Mouse (Mus musculus) kidney, postnatal 0 days (tissue): Measurements from ENCODE around the gene Slc35e3. TPM values are rescaled to one million over a fixed set of nuclear protein-coding genes. Genes with fewer than 3 reads are reported as not detected.
"Not testable (repeated sequence)": the region's sequence is repeated elsewhere in the genome, so short reads cannot be mapped to it uniquely, and the experiment has no call there.

Source experiments
- ATAC-seq: fragments of 200-750 bp; cut with Nextera tagmentation; replicated peaks from 2 replicates; pipeline ENCODE4 v1.8.0; 2017; ENCODE audit warnings: low read depth, moderate number of reproducible peaks, moderate TSS enrichment, moderate library complexity; ENCODE audit not compliant: low FRiP score
- DNase-seq: peaks from one replicate; pipeline ENCODE4 v3.0.0-alpha.2; 2016; ENCODE audit warnings: low spot score
- H3K27ac ChIP-seq: fragments of 300-500 bp; sonication (generic); 2 replicates; pipeline ENCODE4 v1.5.1; 2014; ENCODE audit warnings: mild to moderate bottlenecking
- H3K27me3 ChIP-seq: fragments of 300-500 bp; sonication (generic); 2 replicates; pipeline ENCODE4 v1.6.1; 2014; ENCODE audit warnings: low read length, mixed read lengths; ENCODE audit not compliant: insufficient read depth
- H3K36me3 ChIP-seq: fragments of 300-500 bp; sonication (generic); 2 replicates; pipeline ENCODE4 v1.6.1; 2014; ENCODE audit warnings: low read length, mixed read lengths; ENCODE audit not compliant: insufficient read depth
- H3K4me1 ChIP-seq: fragments of 300-500 bp; sonication (generic); replicated peaks from 2 replicates; pipeline ENCODE4 v1.6.1; 2014; ENCODE audit warnings: antibody characterized with exemption, low read length, mixed read lengths; ENCODE audit not compliant: insufficient read depth
- H3K4me2 ChIP-seq: fragments of 300-500 bp; sonication (generic); 2 replicates; pipeline ENCODE4 v1.6.1; 2014; ENCODE audit warnings: mild to moderate bottlenecking, low read length, moderate library complexity, mixed read lengths
- H3K4me3 ChIP-seq: fragments of 300-500 bp; sonication (generic); replicated peaks from 2 replicates; pipeline ENCODE4 v1.5.1; 2014; ENCODE audit warnings: low read depth, low read length
- H3K9ac ChIP-seq: fragments of 300-500 bp; sonication (generic); 2 replicates; pipeline ENCODE4 v1.6.1; 2014; ENCODE audit warnings: low read depth, low read length
- H3K9me3 ChIP-seq: fragments of 300-500 bp; sonication (generic); replicated peaks from 2 replicates; pipeline ENCODE4 v1.6.1; 2016; ENCODE audit warnings: low read length, inconsistent platforms, mixed read lengths
- CTCF ChIP-seq: IDR thresholded peaks from 2 replicates; pipeline ENCODE4 v1.5.1; 2016; ENCODE audit warnings: antibody characterized with exemption, low read depth, mild to moderate bottlenecking, moderate library complexity
- WGBS: fragments of 180-500 bp; shearing (Covaris S2); extraction: QIAGEN DNeasy Blood & Tissue Kit; methylation state at CpG from one replicate; pipeline ENCODE4 v1.1.7; 2014; 5-methylcytosine and 5-hydroxymethylcytosine counted together
- polyA plus RNA-seq: library from polyadenylated mRNA; unstranded; fragments of >200 nt; fragmentation: Nextera tagmentation; extraction: Ambion mirVana; gene quantifications from 2 replicates; pipeline ENCODE4 v1.2.1, GENCODE M21; 2015

Slc35e3 gene
- polyA plus RNA-seq, 1 experiment from 2014 or later, result 13.1 TPM

- Histone ChIP-seq H3K9me3 (no peaks in the 10 kb centered on the region), H3K27me3 (no peaks in the 10 kb centered on the region), H3K36me3 (peaks cover 45% of the 10 kb centered on the region), H3K4me2 (no peak overlapping the region), H3K4me3 (no peak overlapping the region), H3K9ac (no peak overlapping the region), H3K4me1 (0 out of 2 replicates have a peak, but pooled peaks cover 4% of the 10 kb centered on the region), H3K27ac (no peak overlapping the region)
- ATAC-seq, result no peak
- DNase-seq, result no peak
- no peak for TF ChIP-seq CTCF
- WGBS, result 90% methylated on average over 6 of the region's 6 CpGs
Measured at GRCm38 (mm10) chr10:117704964-117705335, 41.2 kb downstream of the Slc35e3 start.

GRCm38 (mm10) chr10:117704314-117704963, 41.7 kb downstream of the Slc35e3 start:
- not testable (repeated sequence) for H3K27me3 ChIP-seq, H3K4me3 ChIP-seq, H3K27ac ChIP-seq, ATAC-seq, H3K4me1 ChIP-seq, H3K4me2 ChIP-seq, H3K9ac ChIP-seq, DNase-seq, H3K9me3 ChIP-seq
- peaks cover 50% of the 10 kb centered on the region for H3K36me3 ChIP-seq
- 97% methylated on average over 6 of the region's 6 CpGs for WGBS

GRCm38 (mm10) chr10:117703506-117703905, 42.7 kb downstream of the Slc35e3 start:
- Histone ChIP-seq H3K36me3 (peaks cover 58% of the 10 kb centered on the region), H3K9ac (no peak overlapping the region), H3K4me2 (no peak overlapping the region), H3K27me3 (no peaks in the 10 kb centered on the region), H3K9me3 (no peaks in the 10 kb centered on the region), H3K4me3 (no peak overlapping the region), H3K4me1 (no peaks in the 10 kb centered on the region), H3K27ac (no peak overlapping the region)
- DNase-seq (no peak), ATAC-seq (no peak)
- 66% methylated on average over 3 of the region's 3 CpGs for WGBS
- TF ChIP-seq CTCF, result no peak

- TF ChIP-seq CTCF, result no peak
- Histone ChIP-seq H3K9ac (no peak overlapping the region), H3K4me1 (no peaks in the 10 kb centered on the region), H3K4me3 (no peak overlapping the region), H3K27me3 (no peaks in the 10 kb centered on the region), H3K36me3 (peaks cover 68% of the 10 kb centered on the region), H3K27ac (no peak overlapping the region), H3K9me3 (no peaks in the 10 kb centered on the region), H3K4me2 (no peak overlapping the region)
- WGBS, result 97% methylated on average over 6 of the region's 6 CpGs
- ATAC-seq (no peak), DNase-seq (no peak)
Measured at GRCm38 (mm10) chr10:117702024-117702833, 43.9 kb downstream of the Slc35e3 start.

GRCm38 (mm10) chr10:117701034-117701829, 44.9 kb downstream of the Slc35e3 start:
- Histone ChIP-seq H3K4me2 (no peak overlapping the region), H3K4me3 (no peak overlapping the region), H3K27me3 (no peaks in the 10 kb centered on the region), H3K36me3 (peaks cover 72% of the 10 kb centered on the region), H3K27ac (no peak overlapping the region), H3K9me3 (no peaks in the 10 kb centered on the region), H3K9ac (no peak overlapping the region), H3K4me1 (no peaks in the 10 kb centered on the region)
- DNase-seq (no peak), ATAC-seq (no peak)
- TF ChIP-seq CTCF, result no peak
- WGBS, result 75% methylated on average over 6 of the region's 6 CpGs

GRCm38 (mm10) chr10:117700450-117700849, 45.7 kb downstream of the Slc35e3 start:
- no peaks in the 10 kb centered on the region for H3K9me3 ChIP-seq
- DNase-seq (no peak), ATAC-seq (no peak)
- H3K4me2 ChIP-seq, result no peak overlapping the region
- 86% methylated on average over 1 of the region's 1 CpGs for WGBS
- H3K4me1 ChIP-seq, result no peaks in the 10 kb centered on the region
- H3K27me3 ChIP-seq, result no peaks in the 10 kb centered on the region
- H3K4me3 ChIP-seq, result no peak overlapping the region
- TF ChIP-seq CTCF, result no peak
- H3K27ac ChIP-seq, result no peak overlapping the region
- H3K36me3 ChIP-seq, result peaks cover 77% of the 10 kb centered on the region
- H3K9ac ChIP-seq, result no peak overlapping the region
